Mouse (Mus musculus) stomach, embryonic 14.5 days (tissue): ENCODE data around the gene Mtif2. TPM values are rescaled to one million over a fixed set of nuclear protein-coding genes. Genes with fewer than 3 reads are reported as not detected.
A peak's percentile ranks its signal among the peaks of the same experiment; 100 is the strongest.

Source experiments
- ATAC-seq: fragments of 200-750 bp; cut with Nextera tagmentation; 2 replicates; pipeline ENCODE4 v1.8.0; 2017; ENCODE audit warnings: low read depth, moderate TSS enrichment; ENCODE audit not compliant: insufficient number of reproducible peaks, insufficient read depth, low FRiP score
- H3K27ac ChIP-seq: fragments of 300-500 bp; sonication (generic); 2 replicates; pipeline ENCODE4 v1.5.1; 2014; ENCODE audit warnings: mild to moderate bottlenecking, low read length, moderate library complexity, mixed read lengths
- H3K27me3 ChIP-seq: fragments of 300-500 bp; sonication (generic); 2 replicates; pipeline ENCODE4 v1.6.1; 2014; ENCODE audit warnings: low read length, control low read depth, mixed read lengths; ENCODE audit not compliant: control insufficient read depth, insufficient read depth
- H3K36me3 ChIP-seq: fragments of 300-500 bp; sonication (generic); 2 replicates; pipeline ENCODE4 v1.6.1; 2014; ENCODE audit warnings: mild to moderate bottlenecking, control low read depth, low read length, moderate library complexity, mixed read lengths; ENCODE audit not compliant: control insufficient read depth, insufficient read depth
- H3K4me1 ChIP-seq: fragments of 300-500 bp; sonication (generic); 2 replicates; pipeline ENCODE4 v1.6.1; 2014; ENCODE audit warnings: low read length, control low read depth, mixed read lengths; ENCODE audit not compliant: control insufficient read depth, insufficient read depth
- H3K4me2 ChIP-seq: fragments of 300-500 bp; sonication (generic); replicated peaks from 2 replicates; pipeline ENCODE4 v1.6.1; 2014; ENCODE audit warnings: low read depth, low read length, control low read depth
- H3K4me3 ChIP-seq: fragments of 300-500 bp; sonication (generic); 2 replicates; pipeline ENCODE4 v1.5.1; 2014; ENCODE audit warnings: low read depth, low read length, control low read depth
- H3K9ac ChIP-seq: fragments of 300-500 bp; sonication (generic); replicated peaks from 2 replicates; pipeline ENCODE4 v1.6.1; 2014; ENCODE audit warnings: low read depth, mild to moderate bottlenecking, control low read depth, low read length, moderate library complexity, mixed read lengths
- H3K9me3 ChIP-seq: fragments of 300-500 bp; sonication (generic); 2 replicates; pipeline ENCODE4 v1.6.1; 2016; ENCODE audit warnings: low read depth, low read length, control low read depth; ENCODE audit not compliant: control insufficient read depth
- WGBS: fragments of 180-500 bp; shearing (Covaris S2); extraction: QIAGEN DNeasy Blood & Tissue Kit; methylation state at CpG from one replicate; pipeline ENCODE4 v1.1.7; 2014; 5-methylcytosine and 5-hydroxymethylcytosine counted together
- polyA plus RNA-seq: library from polyadenylated mRNA; unstranded; fragments of >200 nt; fragmentation: Nextera tagmentation; extraction: Ambion mirVana; gene quantifications from 2 replicates; pipeline ENCODE4 v1.2.1, GENCODE M21; 2014

Mtif2 gene
- polyA plus RNA-seq, 1 experiment from 2014 or later = 43.8 TPM

GRCm38 (mm10) chr11:29547752-29548503, 21.7 kb downstream of the Mtif2 start, which contains the start of the genes Clhc1 and Rps27a:
TSS of gene Clhc1 (plus strand) at chr11:29547950.
TSS of gene Rps27a (minus strand) at chr11:29548109.
- Histone ChIP-seq H3K9me3 (no peaks in the 10 kb centered on the region), H3K36me3 (peaks cover 30% of the 10 kb centered on the region), H3K4me2 (peak within 1 kb of the TSS; percentile 44), H3K9ac (peak within 1 kb of the TSS; percentile 77), H3K4me1 (peaks cover 8% of the 10 kb centered on the region; the same call in 1 of the 2 replicates), H3K27ac (peak within 1 kb of the TSS; percentile 77; the same call in 1 of the 2 replicates), H3K4me3 (peak within 1 kb of the TSS; percentile 68), H3K27me3 (no peaks in the 10 kb centered on the region)
- peak; percentile 98 for ATAC-seq
- under 1% methylated on average over 46 of the region's 46 CpGs for WGBS

- Histone ChIP-seq H3K9me3 (no peaks in the 10 kb centered on the region), H3K9ac (peak overlapping the region; percentile 41), H3K4me3 (peak overlapping the region; percentile 68), H3K27me3 (no peaks in the 10 kb centered on the region), H3K36me3 (peaks cover 26% of the 10 kb centered on the region), H3K4me1 (peaks cover 8% of the 10 kb centered on the region; the same call in 1 of the 2 replicates), H3K27ac (no peak overlapping the region), H3K4me2 (peak overlapping the region; percentile 44)
- WGBS = 21% methylated on average over 23 of the region's 23 CpGs
- ATAC-seq = no peak
Observed at GRCm38 (mm10) chr11:29548504-29549424, 22.6 kb downstream of the Mtif2 start.

- H3K9ac ChIP-seq = no peak overlapping the region
- H3K27ac ChIP-seq = no peak overlapping the region
- peaks cover 20% of the 10 kb centered on the region for H3K36me3 ChIP-seq
- no peaks in the 10 kb centered on the region for H3K27me3 ChIP-seq
- no peaks in the 10 kb centered on the region for H3K9me3 ChIP-seq
- WGBS = 94% methylated on average over 1 of the region's 1 CpGs
- H3K4me2 ChIP-seq = no peak overlapping the region
- H3K4me1 ChIP-seq = peaks cover 8% of the 10 kb centered on the region; the same call in 1 of the 2 replicates
- H3K4me3 ChIP-seq = no peak overlapping the region
- ATAC-seq = no peak
Observed at GRCm38 (mm10) chr11:29549425-29549778, 23.2 kb downstream of the Mtif2 start.

- Histone ChIP-seq H3K27ac (no peak overlapping the region), H3K4me3 (no peak overlapping the region), H3K9ac (no peak overlapping the region), H3K27me3 (no peaks in the 10 kb centered on the region), H3K4me1 (no peaks in the 10 kb centered on the region), H3K4me2 (no peak overlapping the region), H3K36me3 (no peaks in the 10 kb centered on the region), H3K9me3 (no peaks in the 10 kb centered on the region)
- no peak for ATAC-seq
- WGBS = 84% methylated on average over 9 of the region's 9 CpGs
Observed at GRCm38 (mm10) chr11:29560452-29560851, 34.2 kb downstream of the Mtif2 start.

DNA sequence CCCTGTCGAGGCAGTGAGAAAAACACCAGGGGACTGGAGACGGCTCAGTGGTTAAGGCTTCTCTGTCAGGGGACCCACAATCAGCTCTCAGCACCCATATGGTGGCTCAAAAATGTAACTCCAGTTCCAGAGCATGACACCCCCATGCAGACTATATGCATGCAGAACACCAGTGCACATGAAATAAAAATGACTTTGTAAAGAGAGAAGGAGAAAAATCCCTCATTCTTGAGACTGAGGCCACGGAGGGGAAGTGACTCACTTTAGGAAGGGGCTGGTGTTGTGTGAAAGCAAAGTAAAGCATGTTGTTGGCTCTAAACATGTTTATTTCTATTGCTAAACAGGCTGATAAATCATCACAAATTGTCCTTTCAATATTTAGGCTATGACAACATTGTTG, 34.8 kb downstream of the Mtif2 start:
- Histone ChIP-seq H3K9ac (no peak overlapping the region), H3K27me3 (no peaks in the 10 kb centered on the region), H3K36me3 (no peaks in the 10 kb centered on the region), H3K4me3 (no peak overlapping the region), H3K4me1 (no peaks in the 10 kb centered on the region), H3K27ac (no peak overlapping the region), H3K9me3 (no peaks in the 10 kb centered on the region), H3K4me2 (no peak overlapping the region)
- WGBS = 81% methylated on average over 3 of the region's 3 CpGs
- ATAC-seq = no peak

- Histone ChIP-seq H3K4me2 (no peak overlapping the region), H3K9ac (no peak overlapping the region)
- ATAC-seq = no peak
Observed at GRCm38 (mm10) chr11:29563406-29563805, 37.2 kb downstream of the Mtif2 start.

DNA sequence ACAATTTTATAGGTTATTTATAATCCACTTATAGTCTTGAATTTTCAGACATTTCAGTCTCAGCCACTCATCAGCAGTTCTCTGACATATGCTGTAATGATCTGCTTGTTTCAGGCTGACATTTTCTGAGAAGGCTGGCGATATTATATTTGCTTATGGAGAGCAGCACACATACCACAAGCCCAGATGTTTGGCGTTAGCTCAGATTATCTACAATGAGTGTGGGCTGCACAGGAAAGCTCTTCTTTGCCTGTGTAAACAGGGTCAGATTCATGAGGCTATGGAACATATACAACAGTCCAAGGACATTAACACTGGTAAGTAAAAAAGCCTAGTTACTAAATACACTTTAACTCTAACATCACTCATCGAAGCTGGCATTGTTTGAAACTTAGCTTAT, 45.3 kb downstream of the Mtif2 start:
- Histone ChIP-seq H3K36me3 (no peaks in the 10 kb centered on the region), H3K27ac (no peak overlapping the region), H3K4me3 (no peak overlapping the region), H3K9me3 (no peaks in the 10 kb centered on the region), H3K4me2 (no peak overlapping the region), H3K27me3 (no peaks in the 10 kb centered on the region), H3K4me1 (no peaks in the 10 kb centered on the region), H3K9ac (no peak overlapping the region)
- 28% methylated on average over 3 of the region's 3 CpGs for WGBS
- no peak for ATAC-seq

More at GRCm38 (mm10) chr11:29563406-29563805, 37.2 kb downstream of the Mtif2 start:
- Histone ChIP-seq H3K36me3 (no peaks in the 10 kb centered on the region), H3K4me3 (no peak overlapping the region), H3K27me3 (no peaks in the 10 kb centered on the region), H3K27ac (no peak overlapping the region), H3K4me1 (no peaks in the 10 kb centered on the region), H3K9me3 (no peaks in the 10 kb centered on the region)
- 87% methylated on average over 2 of the region's 2 CpGs for WGBS

GRCm38 (mm10) chr11:29572656-29573055, 46.4 kb downstream of the Mtif2 start:
- no peaks in the 10 kb centered on the region for H3K4me1 ChIP-seq
- no peaks in the 10 kb centered on the region for H3K27me3 ChIP-seq
- no peaks in the 10 kb centered on the region for H3K9me3 ChIP-seq
- H3K36me3 ChIP-seq = no peaks in the 10 kb centered on the region
- H3K27ac ChIP-seq = no peak overlapping the region
- no peak overlapping the region for H3K9ac ChIP-seq
- H3K4me2 ChIP-seq = no peak overlapping the region
- 62% methylated on average over 2 of the region's 2 CpGs for WGBS
- ATAC-seq = no peak
- no peak overlapping the region for H3K4me3 ChIP-seq
